Mouse (Mus musculus) gastrocnemius, adult 2 months (tissue): Measurements from ENCODE around the gene Eprs. TPM values are rescaled to one million over a fixed set of nuclear protein-coding genes. Genes with fewer than 3 reads are reported as not detected.

ENCODE experiments used
- DNase-seq: peaks from one replicate; pipeline ENCODE4 v3.0.0; 2022
- H3K27ac ChIP-seq: fragments of 200-600 bp; 2 replicates; pipeline ENCODE4 v1.8.1; 2022; ENCODE audit warnings: mild to moderate bottlenecking
- H3K4me3 ChIP-seq: fragments of 200-600 bp; 2 replicates; pipeline ENCODE4 v1.8.1; 2022; ENCODE audit warnings: mild to moderate bottlenecking, moderate library complexity
- CTCF ChIP-seq: fragments of 200-600 bp; IDR thresholded peaks from 2 replicates; pipeline ENCODE4 v1.8.1; 2022; ENCODE audit warnings: antibody characterized with exemption, mild to moderate bottlenecking, moderate library complexity
- intact Hi-C: fragments of 180-260 bp; cut with DNase I; formaldehyde crosslinking; loops from one replicate; pipeline ENCODE4 v1.15.1; 2025
- total RNA-seq, 2 experiments: library from RNA; stranded (reverse); gene quantifications; 2 replicates each; pipeline ENCODE4 v1.2.3; 2021

The Eprs gene
- total RNA-seq, 2 experiments from 2014 or later = 134 to 157 TPM

GRCm38 (mm10) chr1:185367383-185367782, 4.5 kb downstream of the Eprs start:
- no peak for TF ChIP-seq CTCF
- H3K27ac ChIP-seq = peak overlapping the region; percentile 100
- intact Hi-C loops = no loop called here
- peak overlapping the region; percentile 44 for H3K4me3 ChIP-seq
- DNase-seq = no peak

GRCm38 (mm10) chr1:185369979-185370378, 7.1 kb downstream of the Eprs start:
- Histone ChIP-seq H3K4me3 (no peak overlapping the region), H3K27ac (no peak overlapping the region)
- DNase-seq = no peak
- intact Hi-C loops = loop anchor here (5.0 kb wide), 1 partner anchor 37 kb away; no protein-coding TSS in a partner anchor
- TF ChIP-seq CTCF = no peak

GRCm38 (mm10) chr1:185376390-185376789, 13.5 kb downstream of the Eprs start:
- Histone ChIP-seq H3K4me3 (no peak overlapping the region), H3K27ac (peak overlapping the region; percentile 77)
- intact Hi-C loops = no loop called here
- TF ChIP-seq CTCF = no peak
- no peak for DNase-seq

GRCm38 (mm10) chr1:185377429-185377828, 14.6 kb downstream of the Eprs start:
- DNase-seq = no peak
- peak overlapping the region; percentile 77 for H3K27ac ChIP-seq
- H3K4me3 ChIP-seq = no peak overlapping the region
- intact Hi-C loops = no loop called here
- TF ChIP-seq CTCF = no peak

- TF ChIP-seq CTCF = no peak
- DNase-seq = no peak
- intact Hi-C loops = no loop called here
- Histone ChIP-seq H3K4me3 (no peak overlapping the region), H3K27ac (no peak overlapping the region)
Observed at GRCm38 (mm10) chr1:185401615-185402014, 38.8 kb downstream of the Eprs start.

GRCm38 (mm10) chr1:185404021-185404420, 41.2 kb downstream of the Eprs start:
- DNase-seq = no peak
- Histone ChIP-seq H3K27ac (no peak overlapping the region), H3K4me3 (no peak overlapping the region)
- peak; percentile 73 for TF ChIP-seq CTCF
- intact Hi-C loops = no loop called here

- Histone ChIP-seq H3K27ac (no peak overlapping the region), H3K4me3 (no peak overlapping the region)
- TF ChIP-seq CTCF = no peak
- intact Hi-C loops = loop anchor here (5.0 kb wide), 1 partner anchor 34 kb away; no protein-coding TSS in a partner anchor
- no peak for DNase-seq
Observed at GRCm38 (mm10) chr1:185405921-185406320, 43.1 kb downstream of the Eprs start.

GRCm38 (mm10) chr1:185409831-185410230, 47.0 kb downstream of the Eprs start:
- no peak for DNase-seq
- intact Hi-C loops = loop anchor here (5.0 kb wide), 1 partner anchor 38 kb away; no protein-coding TSS in a partner anchor
- Histone ChIP-seq H3K27ac (no peak overlapping the region), H3K4me3 (no peak overlapping the region)
- peak; percentile 40 for TF ChIP-seq CTCF

- intact Hi-C loops = no loop called here
- Histone ChIP-seq H3K27ac (no peak overlapping the region), H3K4me3 (no peak overlapping the region)
- no peak for DNase-seq
- no peak for TF ChIP-seq CTCF
Observed at GRCm38 (mm10) chr1:185418011-185418410, 55.2 kb downstream of the Eprs start.

- intact Hi-C loops = no loop called here
- no peak overlapping the region for H3K4me3 ChIP-seq
- DNase-seq = no peak
- H3K27ac ChIP-seq = no peak overlapping the region
- TF ChIP-seq CTCF = no peak
Observed at GRCm38 (mm10) chr1:185419805-185420204, 57.0 kb downstream of the Eprs start.

GRCm38 (mm10) chr1:185420776-185421175, 57.9 kb downstream of the Eprs start:
- H3K4me3 ChIP-seq = no peak overlapping the region
- no peak overlapping the region for H3K27ac ChIP-seq
- intact Hi-C loops = no loop called here
- TF ChIP-seq CTCF = no peak
- DNase-seq = no peak

GRCm38 (mm10) chr1:185426583-185426982, 63.7 kb downstream of the Eprs start:
- TF ChIP-seq CTCF = no peak
- intact Hi-C loops = no loop called here
- no peak for DNase-seq
- no peak overlapping the region for H3K27ac ChIP-seq
- no peak overlapping the region for H3K4me3 ChIP-seq

- H3K27ac ChIP-seq = no peak overlapping the region
Observed at GRCm38 (mm10) chr1:185430488-185430887, 67.6 kb downstream of the Eprs start.

GRCm38 (mm10) chr1:185431245-185431997, 68.6 kb downstream of the Eprs start:
- no peak for DNase-seq
- TF ChIP-seq CTCF = no peak
- Histone ChIP-seq H3K27ac (no peak overlapping the region), H3K4me3 (no peak overlapping the region)
- intact Hi-C loops = no loop called here

More at GRCm38 (mm10) chr1:185430488-185430887, 67.6 kb downstream of the Eprs start:
- no peak for TF ChIP-seq CTCF
- no peak for DNase-seq
- no peak overlapping the region for H3K4me3 ChIP-seq
- intact Hi-C loops = no loop called here
